Mouse (Mus musculus): ENCODE measurements around the gene Rgs7bp. TPM values are rescaled to one million over a fixed set of nuclear protein-coding genes. Genes with fewer than 3 reads are reported as not detected.

Gene Rgs7bp
- total RNA-seq, 2 experiments from 2014 or later = 0.07 to 0.18 TPM

DNA sequence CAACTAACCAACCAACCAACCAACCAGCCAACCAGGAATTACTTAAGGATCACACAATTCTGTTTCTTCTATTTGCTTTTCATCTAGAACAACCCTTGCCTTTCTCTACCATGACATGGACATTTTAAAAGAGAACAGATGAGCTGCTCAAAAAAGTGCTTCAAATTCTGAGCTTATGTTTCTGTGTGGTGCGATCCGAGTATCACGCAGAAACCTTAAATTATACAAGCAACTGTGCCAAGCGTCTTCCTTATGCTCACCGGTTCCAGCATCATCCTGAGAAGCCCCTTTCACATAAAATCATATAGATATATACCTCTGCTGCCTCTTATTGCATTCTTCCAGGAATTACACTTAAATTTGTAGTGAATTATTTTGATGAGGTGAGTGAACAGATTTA is 43.4 kb downstream of the Rgs7bp start:
- ATAC-seq (ENCODE audit: poor library complexity, severe bottlenecking) = no peak

GRCm38 (mm10) chr13:105008891-105009290 is 45.8 kb downstream of the Rgs7bp start:
- ATAC-seq (ENCODE audit: poor library complexity, severe bottlenecking) = no peak

DNA sequence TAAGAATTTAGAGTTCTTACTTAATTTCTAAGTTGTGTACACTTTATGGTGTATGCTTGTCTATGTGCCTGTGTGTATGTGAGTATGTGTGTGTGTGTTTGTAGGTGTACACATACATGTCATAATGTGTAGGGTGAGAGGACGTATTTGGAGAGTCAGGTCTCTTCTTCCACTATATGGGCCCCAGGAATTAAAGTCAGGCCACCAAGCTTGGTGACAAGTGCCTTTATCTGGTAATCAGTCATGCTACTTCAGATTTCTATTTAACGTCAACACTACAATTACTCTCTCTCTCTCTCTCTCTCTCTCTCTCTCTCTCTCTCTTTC is 51.9 kb downstream of the Rgs7bp start:
- no peak for ATAC-seq (ENCODE audit: poor library complexity, severe bottlenecking)

GRCm38 (mm10) chr13:105002132-105002830 is 52.4 kb downstream of the Rgs7bp start:
- ATAC-seq (ENCODE audit: poor library complexity, severe bottlenecking) = no peak

DNA sequence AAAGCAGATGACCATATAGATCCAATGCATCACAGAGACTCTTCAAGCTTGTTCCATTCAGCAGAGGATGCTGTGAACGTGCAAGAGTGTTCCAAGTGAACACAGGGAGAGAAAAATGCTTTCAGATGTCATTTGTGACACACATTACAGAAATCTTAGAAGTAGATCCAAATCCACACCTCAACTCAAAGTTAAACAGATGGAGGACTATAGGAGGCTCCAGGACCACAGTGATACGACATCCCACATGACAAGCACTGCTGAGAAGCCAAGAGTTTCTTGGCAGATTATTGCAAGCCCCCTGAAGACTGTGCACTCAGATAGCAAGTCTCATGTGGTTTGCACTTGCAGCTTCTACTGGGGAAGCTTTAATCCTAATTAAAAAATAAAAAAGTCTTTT is 53.0 kb downstream of the Rgs7bp start:
- no peak for ATAC-seq (ENCODE audit: poor library complexity, severe bottlenecking)

DNA sequence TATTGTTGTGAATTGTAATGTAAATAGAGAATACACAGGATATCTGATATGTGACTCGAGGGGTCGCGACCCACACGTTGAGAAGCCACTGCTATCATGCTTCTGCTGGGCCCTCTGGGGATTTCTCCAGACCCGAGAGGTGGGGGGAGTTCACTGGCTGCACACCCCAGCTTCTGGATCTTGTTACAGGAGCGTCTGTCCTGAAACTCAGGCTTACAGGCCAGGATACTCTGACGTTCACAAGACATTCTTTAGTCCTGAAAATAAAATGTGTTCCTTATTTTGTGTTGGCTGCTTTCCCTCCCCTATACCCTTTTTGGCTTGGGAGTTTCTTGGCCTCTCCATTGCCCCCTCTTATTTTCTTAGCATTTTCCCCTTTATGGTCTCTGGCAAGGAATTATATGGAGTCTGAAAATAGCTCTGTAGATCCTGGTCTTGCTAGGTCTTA is 65.9 kb downstream of the Rgs7bp start:
- no peak for ATAC-seq (ENCODE audit: poor library complexity, severe bottlenecking)

DNA sequence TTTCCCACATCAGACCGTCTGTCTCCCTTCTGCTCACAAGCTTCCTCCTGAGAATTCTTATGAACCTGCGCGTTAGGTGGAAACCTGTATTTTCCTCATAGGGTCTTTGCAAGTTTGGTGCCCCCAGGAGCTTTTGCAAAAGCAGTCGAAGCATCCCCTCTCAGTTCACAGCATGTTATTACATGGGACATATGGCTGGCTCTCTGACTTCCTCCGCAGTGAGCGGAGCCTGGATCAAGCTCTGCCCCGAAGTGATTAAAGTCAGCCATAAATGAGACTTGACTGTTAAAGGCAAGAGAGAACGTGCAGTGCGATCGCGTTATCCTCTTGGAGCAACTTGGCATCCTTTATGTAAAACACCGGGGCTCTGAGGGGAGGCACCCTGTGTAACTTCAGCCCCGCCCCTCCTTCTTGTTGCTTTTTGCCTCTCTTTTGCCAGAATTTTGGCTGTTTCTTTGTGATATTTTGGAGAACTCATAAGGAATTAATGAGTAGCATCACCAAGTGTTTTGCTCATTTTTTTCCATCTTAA is 66.7 kb downstream of the Rgs7bp start:
- ATAC-seq (ENCODE audit: poor library complexity, severe bottlenecking) = no peak

DNA sequence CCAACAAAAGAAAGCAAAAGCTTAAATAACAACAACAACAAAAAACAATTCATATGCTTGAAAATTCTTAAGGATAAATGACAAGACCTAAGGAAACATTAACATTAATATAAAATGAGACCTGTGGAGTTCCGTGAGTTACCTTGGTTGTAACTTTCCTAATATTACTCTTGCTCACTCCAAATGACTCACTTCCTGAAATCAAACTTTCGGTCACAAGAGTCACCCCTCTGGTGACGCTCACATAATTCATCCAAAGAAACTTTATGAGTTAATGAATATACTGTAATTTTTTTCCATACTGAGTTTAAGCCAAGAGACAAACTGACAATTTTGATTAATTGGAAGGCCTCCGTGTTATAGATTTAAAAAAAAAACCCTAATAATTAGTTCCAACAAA is 69.0 kb downstream of the Rgs7bp start:
- ATAC-seq (ENCODE audit: poor library complexity, severe bottlenecking) = no peak

GRCm38 (mm10) chr13:104983989-104984388 is 70.7 kb downstream of the Rgs7bp start:
- no peak for ATAC-seq (ENCODE audit: poor library complexity, severe bottlenecking)

DNA sequence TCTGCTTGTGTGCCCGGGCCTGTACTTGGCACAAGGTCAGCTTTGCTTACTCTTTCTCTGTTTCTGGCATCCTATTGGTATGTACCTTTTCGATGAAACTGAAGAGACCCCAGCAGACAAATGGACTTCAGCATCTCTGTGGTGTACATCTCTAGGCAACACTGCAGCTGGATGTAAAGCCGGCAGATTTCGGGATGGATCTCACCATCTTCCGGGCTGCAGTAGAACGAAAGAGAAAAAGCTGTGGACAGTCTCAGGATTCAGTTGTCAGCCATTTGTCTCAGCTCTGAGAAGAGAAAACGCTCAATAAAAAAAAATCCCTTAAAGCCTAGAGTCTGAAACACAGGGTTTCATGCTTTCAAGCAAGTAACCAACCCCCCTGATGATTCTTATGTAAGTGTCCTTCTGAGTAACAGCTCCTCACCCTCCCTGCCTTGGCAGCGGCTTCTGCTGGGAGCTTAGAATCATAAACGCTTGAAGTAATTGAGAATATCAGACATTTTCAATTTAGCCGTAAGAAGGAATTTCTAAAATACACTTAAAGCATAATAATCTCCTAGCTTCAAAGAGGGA is 71.9 kb downstream of the Rgs7bp start:
- ATAC-seq (ENCODE audit: poor library complexity, severe bottlenecking) = no peak

GRCm38 (mm10) chr13:104978176-104978575 is 76.6 kb downstream of the Rgs7bp start:
- no peak for ATAC-seq (ENCODE audit: poor library complexity, severe bottlenecking)

- ATAC-seq (ENCODE audit: poor library complexity, severe bottlenecking) = no peak
These were observed 87.2 kb downstream of the Rgs7bp start for GRCm38 (mm10) chr13:104967486-104967885.

DNA sequence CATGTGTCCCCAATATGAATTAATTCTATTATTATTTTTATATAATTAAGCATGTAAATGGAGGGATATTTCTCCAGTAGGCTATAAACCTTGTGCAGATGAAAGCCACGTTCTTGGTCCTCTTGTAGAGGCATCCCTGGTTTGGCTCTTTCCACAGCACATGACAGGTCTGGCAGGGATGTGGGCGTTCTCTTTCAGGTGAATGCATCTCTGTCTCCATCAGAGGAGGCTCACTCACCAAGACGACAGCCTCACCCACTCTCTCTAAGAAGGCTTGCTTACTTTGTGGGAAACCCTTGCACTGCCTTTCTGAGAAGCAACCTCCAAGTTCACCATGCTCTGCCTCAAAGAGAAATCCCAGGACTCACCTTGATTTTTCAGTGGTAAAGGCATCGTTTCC is 91.0 kb downstream of the Rgs7bp start:
- no peak for ATAC-seq (ENCODE audit: poor library complexity, severe bottlenecking)

DNA sequence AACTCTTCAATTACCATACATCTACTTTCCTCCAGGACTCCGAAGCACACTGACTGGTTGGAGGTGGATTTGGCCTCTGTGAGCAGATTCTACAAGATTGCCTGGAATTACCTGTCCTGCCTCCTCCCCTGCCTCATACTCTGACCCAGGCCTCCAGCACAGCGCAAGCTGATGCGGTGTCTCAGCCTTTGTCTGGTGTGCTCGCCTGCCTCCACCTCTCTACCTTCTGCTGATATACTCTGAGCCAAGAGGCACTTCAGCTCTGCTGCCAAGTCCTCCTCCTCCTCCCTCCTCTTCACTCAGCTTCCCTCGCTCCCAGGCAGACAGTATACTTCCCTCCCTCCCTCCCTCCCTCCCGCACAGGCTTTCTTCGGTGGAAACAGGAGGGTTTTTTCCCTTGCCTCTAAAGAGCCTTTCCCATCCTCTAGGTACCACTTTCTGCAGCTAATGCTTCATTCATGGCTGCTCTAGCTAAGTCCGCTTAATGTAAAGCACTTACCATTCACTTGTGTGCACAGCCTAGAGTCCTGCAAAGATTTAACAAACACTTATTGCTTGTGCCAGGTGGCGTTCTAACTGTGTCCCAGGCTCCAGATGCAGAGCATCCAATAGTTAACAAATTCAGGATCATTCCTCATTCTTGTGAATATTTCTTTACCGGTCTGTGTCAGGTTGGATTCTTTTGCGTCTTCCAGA is 91.9 kb downstream of the Rgs7bp start:
- ATAC-seq (ENCODE audit: poor library complexity, severe bottlenecking) = no peak

DNA sequence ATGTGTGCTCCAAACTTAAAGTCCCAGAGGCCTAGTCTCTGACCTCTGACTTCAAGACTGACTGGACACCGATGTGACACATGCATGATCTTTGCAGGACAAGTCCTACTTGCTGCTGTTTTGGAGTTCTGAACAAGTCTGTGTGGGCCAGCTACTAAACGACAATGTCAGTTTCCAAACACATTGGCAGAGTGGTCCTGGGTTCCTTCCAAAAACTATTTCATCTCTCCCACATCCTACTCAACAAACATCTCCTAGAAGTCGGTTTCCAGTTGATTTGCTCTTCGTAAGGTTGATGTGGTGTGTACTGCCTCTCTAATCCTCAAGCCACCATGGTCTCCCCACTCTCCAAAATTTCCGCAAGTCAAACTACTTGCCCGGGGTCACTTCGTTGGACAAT is 92.6 kb downstream of the Rgs7bp start:
- no peak for ATAC-seq (ENCODE audit: poor library complexity, severe bottlenecking)

DNA sequence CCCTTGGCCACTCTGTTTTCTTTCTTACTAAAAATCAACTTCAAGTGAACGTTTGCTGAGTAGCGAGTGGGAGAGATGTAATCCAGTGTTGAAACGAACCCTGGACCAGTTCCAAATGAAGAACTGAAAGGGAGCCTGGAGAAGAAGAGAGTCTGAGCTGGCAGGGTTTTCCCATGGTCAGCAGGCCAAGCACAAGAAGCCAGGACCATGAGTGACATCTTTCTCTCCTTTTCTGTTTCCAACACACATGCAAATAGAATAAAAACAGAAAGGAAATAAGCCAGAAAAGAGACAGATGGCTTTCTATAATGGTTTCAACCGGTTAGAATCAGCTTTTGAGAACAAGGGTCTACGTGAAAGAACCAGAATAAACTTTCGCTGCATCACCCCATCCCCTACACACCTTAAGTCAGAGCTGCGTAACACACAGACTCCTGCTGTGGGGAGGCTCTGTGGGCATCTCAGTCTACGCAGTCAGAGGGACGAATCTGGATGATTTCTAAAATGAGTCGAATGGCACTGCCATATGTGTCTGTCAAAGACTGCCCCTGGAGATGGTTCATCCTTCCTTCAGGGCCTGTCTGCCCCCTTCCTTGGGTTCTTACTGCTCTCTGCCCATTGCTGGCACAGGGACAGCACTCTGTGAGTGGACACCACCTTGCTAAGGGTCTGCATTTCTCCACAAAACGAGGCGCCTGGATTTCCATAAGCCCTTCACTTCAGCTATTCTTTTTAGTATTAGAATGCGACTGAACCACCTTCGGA is 93.6 kb downstream of the Rgs7bp start:
- no peak for ATAC-seq (ENCODE audit: poor library complexity, severe bottlenecking)

DNA sequence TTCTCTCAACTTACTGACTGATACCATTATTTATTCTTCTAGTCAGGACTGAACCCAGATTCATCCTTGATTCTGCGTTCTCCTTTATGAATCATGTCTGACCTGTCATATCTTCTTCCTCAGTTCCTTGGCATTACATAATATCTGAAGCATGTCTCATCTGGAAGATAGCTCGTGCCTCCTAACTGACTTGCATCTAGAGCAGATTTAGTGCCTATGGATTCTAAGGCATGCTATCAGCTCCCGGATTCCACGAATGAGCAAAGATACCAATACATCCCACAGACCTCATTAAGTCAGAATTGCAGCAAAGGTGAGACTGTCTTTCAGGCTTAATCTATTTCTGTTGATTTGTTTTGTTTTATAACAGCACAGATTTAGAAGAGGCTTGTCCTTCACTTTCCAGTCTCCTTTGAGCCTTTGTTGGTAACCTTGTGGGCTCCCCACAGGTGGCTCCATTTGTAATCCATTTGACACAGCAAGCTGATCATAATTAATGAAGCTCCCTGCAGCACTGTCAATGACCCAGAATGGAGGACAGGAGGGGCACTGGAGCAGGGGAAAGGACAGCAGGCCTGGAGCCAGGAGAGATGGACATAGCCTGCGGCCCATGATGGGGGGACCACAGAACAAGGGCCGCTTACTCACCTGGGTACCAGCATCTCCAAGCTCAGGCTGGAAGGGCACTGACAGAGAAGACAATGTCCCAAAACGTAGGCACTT is 94.4 kb downstream of the Rgs7bp start:
- no peak for ATAC-seq (ENCODE audit: poor library complexity, severe bottlenecking)

DNA sequence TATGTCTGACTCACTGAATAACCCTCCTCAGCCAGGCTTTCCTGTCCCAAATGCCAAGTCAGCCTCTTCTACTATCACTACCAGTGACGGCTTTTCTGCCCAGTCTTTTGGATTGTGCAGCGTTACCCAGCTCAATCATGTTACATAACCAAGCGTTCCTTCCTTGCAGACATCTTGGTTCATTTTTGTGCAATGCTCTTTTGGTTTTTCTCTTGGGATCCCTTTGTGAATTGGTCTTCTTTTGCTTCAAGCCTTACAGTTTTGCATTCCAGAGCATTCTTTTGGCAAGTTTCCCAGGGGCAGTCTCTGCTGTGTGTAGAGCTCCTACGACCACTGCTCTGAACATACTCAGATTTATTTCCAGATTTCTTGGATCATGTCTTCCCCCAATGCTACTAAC is 95.0 kb downstream of the Rgs7bp start:
- no peak for ATAC-seq (ENCODE audit: poor library complexity, severe bottlenecking)

DNA sequence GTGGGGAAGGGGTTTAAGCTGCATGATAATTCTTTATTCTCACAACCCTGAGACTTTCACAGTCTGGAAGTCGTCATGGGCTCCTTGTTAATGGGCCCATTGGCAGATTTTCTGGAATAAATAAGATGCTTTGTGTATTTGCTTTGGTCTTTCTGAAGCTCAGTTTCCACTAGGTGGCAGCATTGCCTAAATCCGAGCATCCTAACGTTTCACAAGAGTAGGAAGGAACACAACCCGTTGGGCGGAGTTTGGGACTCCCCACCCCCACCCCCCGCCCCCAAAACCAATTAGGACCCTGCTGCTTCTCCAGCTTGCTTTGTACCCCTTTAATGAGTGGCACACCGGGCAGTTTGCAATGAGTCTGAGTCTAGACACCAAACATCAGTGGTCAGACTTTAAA is 106.8 kb downstream of the Rgs7bp start:
- peak; percentile 95 for ATAC-seq (ENCODE audit: poor library complexity, severe bottlenecking)

- ATAC-seq (ENCODE audit: poor library complexity, severe bottlenecking) = no peak
These were observed 114.2 kb downstream of the Rgs7bp start for GRCm38 (mm10) chr13:104940483-104940882.

GRCm38 (mm10) chr13:104939856-104940255 is 114.9 kb downstream of the Rgs7bp start:
- peak; percentile 60 for ATAC-seq (ENCODE audit: poor library complexity, severe bottlenecking)
